Mouse (Mus musculus) gastrocnemius, postnatal 4 days (tissue): ENCODE data around the gene Mlh1. TPM values are rescaled to one million over a fixed set of nuclear protein-coding genes. Genes with fewer than 3 reads are reported as not detected.

Source experiments
- DNase-seq, 2 experiments: peaks; one replicate each; pipeline ENCODE4 v3.0.0; 2021 to 2022; ENCODE audit warnings: low spot score in 2 of 2, mixed read lengths in 2 of 2
- total RNA-seq, 2 experiments: library from RNA; stranded (reverse); gene quantifications; 2 replicates each; pipeline ENCODE4 v1.2.3; 2021

The Mlh1 gene
- total RNA-seq, 2 experiments from 2014 or later, result 18.3 to 27.6 TPM

GRCm38 (mm10) chr9:111220551-111221080 is 51.0 kb downstream of the Mlh1 start:
- no peak for DNase-seq

GRCm38 (mm10) chr9:111216424-111216823 is 55.2 kb downstream of the Mlh1 start:
- no peak for DNase-seq

GRCm38 (mm10) chr9:111213501-111213900 is 58.1 kb downstream of the Mlh1 start:
- DNase-seq, result no peak

GRCm38 (mm10) chr9:111211122-111212041 is 60.2 kb downstream of the Mlh1 start:
- no peak for DNase-seq

- no peak for DNase-seq
Observed at GRCm38 (mm10) chr9:111210412-111210811, 61.2 kb downstream of the Mlh1 start.

GRCm38 (mm10) chr9:111209158-111209699 is 62.4 kb downstream of the Mlh1 start:
- no peak for DNase-seq

- DNase-seq, result no peak
Observed at GRCm38 (mm10) chr9:111208185-111208584, 63.4 kb downstream of the Mlh1 start.

- DNase-seq, result no peak
Observed at GRCm38 (mm10) chr9:111207683-111208082, 63.9 kb downstream of the Mlh1 start.

GRCm38 (mm10) chr9:111204601-111205375 is 66.8 kb downstream of the Mlh1 start:
- DNase-seq, result no peak

- no peak for DNase-seq
Observed at GRCm38 (mm10) chr9:111200208-111200607, 71.4 kb downstream of the Mlh1 start.

- no peak for DNase-seq
Observed at GRCm38 (mm10) chr9:111198332-111198731, 73.3 kb downstream of the Mlh1 start.

GRCm38 (mm10) chr9:111197712-111198111 is 73.9 kb downstream of the Mlh1 start:
- DNase-seq, result no peak

- no peak for DNase-seq
Observed at GRCm38 (mm10) chr9:111197116-111197515, 74.5 kb downstream of the Mlh1 start.

- no peak for DNase-seq
Observed at GRCm38 (mm10) chr9:111193211-111193610, 78.4 kb downstream of the Mlh1 start.

- DNase-seq, result no peak
Observed at GRCm38 (mm10) chr9:111188731-111189130, 82.9 kb downstream of the Mlh1 start.

GRCm38 (mm10) chr9:111186861-111187260 is 84.7 kb downstream of the Mlh1 start:
- DNase-seq, result no peak

- no peak for DNase-seq
Observed at GRCm38 (mm10) chr9:111184929-111185328, 86.7 kb downstream of the Mlh1 start.

GRCm38 (mm10) chr9:111182176-111182575 is 89.4 kb downstream of the Mlh1 start:
- no peak for DNase-seq

- DNase-seq, result no peak
Observed at GRCm38 (mm10) chr9:111178971-111179370, 92.6 kb downstream of the Mlh1 start.
